Mouse (Mus musculus) stomach, postnatal 0 days (tissue): ENCODE results near the gene Manea.

ENCODE experiments used
- CTCF ChIP-seq: IDR thresholded peaks from 2 replicates; pipeline ENCODE4 v1.5.1; 2016; ENCODE audit warnings: antibody characterized with exemption, low read depth, mild to moderate bottlenecking, moderate library complexity
- EP300 ChIP-seq: optimal IDR thresholded peaks from 2 replicates; pipeline ENCODE3; 2016; ENCODE audit warnings: antibody characterized with exemption

- TF ChIP-seq CTCF (no peak), EP300 (no peak)
Measured at GRCm38 (mm10) chr4:26336563-26336962, 10.1 kb downstream of the Manea start.
